Mouse (Mus musculus) spleen, embryonic (tissue): ENCODE measurements around the gene Scrn2.

Source experiments
- CTCF ChIA-PET: fragments of 350-600 bp; sonication (Branson Sonifier 250); formaldehyde crosslinking; loops from one replicate; lab custom pipeline; 2022; lab: Charles Lee

Scrn2 gene

GRCm38 (mm10) chr11:97013121-97013670 is 16.5 kb upstream of the Scrn2 start, which contains the start of gene Sp6:
Gene Sp6 (plus strand): TSS chr11:97013394.
- CTCF ChIA-PET, result interaction anchor here (0.6 kb wide), 1 partner anchor 46 kb away, joined by 4 read pairs; no protein-coding TSS in a partner anchor

GRCm38 (mm10) chr11:97017696-97018582 is 11.8 kb upstream of the Scrn2 start:
- CTCF ChIA-PET, result interaction anchor here (0.9 kb wide), 1 partner anchor 11 kb away, joined by 3 read pairs; no protein-coding TSS in a partner anchor

GRCm38 (mm10) chr11:97018583-97019344 is 11.0 kb upstream of the Scrn2 start:
- CTCF ChIA-PET, result interaction anchor here (0.9 to 1.2 kb wide), 2 partner anchors 12 to 38 kb away, joined by 3 read pairs; no protein-coding TSS in a partner anchor

- CTCF ChIA-PET, result interaction anchor here (0.7 to 1.2 kb wide), 2 partner anchors 20 to 38 kb away, joined by 3 read pairs; no protein-coding TSS in a partner anchor
These were observed 10.4 kb upstream of the Scrn2 start for GRCm38 (mm10) chr11:97019345-97019708.

GRCm38 (mm10) chr11:97021121-97021765 is 8.5 kb upstream of the Scrn2 start:
- CTCF ChIA-PET, result interaction anchor here (0.5 to 3.3 kb wide), 11 partner anchors 17 to 1942 kb away, joined by 3 to 22 read pairs (median 5); partner anchors contain the start of gene Sp2

GRCm38 (mm10) chr11:97021873-97022484 is 7.8 kb upstream of the Scrn2 start:
- CTCF ChIA-PET, result interaction anchor here (0.5 to 3.3 kb wide), 8 partner anchors 16 to 334 kb away, joined by 3 to 22 read pairs (median 4); partner anchors contain the start of gene Sp2

- CTCF ChIA-PET, result interaction anchor here (1.4 to 1.6 kb wide), 2 partner anchors 41 to 43 kb away, joined by 4 read pairs; no protein-coding TSS in a partner anchor
These were observed 4.8 kb upstream of the Scrn2 start for GRCm38 (mm10) chr11:97024977-97025376.

GRCm38 (mm10) chr11:97025721-97026344 is 3.9 kb upstream of the Scrn2 start:
- CTCF ChIA-PET, result interaction anchor here (0.6 kb wide), 1 partner anchor 174 kb away, joined by 3 read pairs; no protein-coding TSS in a partner anchor

- CTCF ChIA-PET, result interaction anchor here (0.6 to 1.2 kb wide), 3 partner anchors 10 to 93 kb away, joined by 3 to 5 read pairs (median 3); no protein-coding TSS in a partner anchor
These were observed 688 bp downstream of the Scrn2 start for GRCm38 (mm10) chr11:97030426-97030825.

- CTCF ChIA-PET, result no interaction called here
These were observed 2.2 kb downstream of the Scrn2 start for GRCm38 (mm10) chr11:97031977-97032376.

- CTCF ChIA-PET, result no interaction called here
These were observed 2.8 kb downstream of the Scrn2 start for GRCm38 (mm10) chr11:97032499-97032898.

GRCm38 (mm10) chr11:97033781-97034180 is 4.0 kb downstream of the Scrn2 start:
- CTCF ChIA-PET, result interaction anchor here (0.5 kb wide), 1 partner anchor 1920 kb away, joined by 4 read pairs; no protein-coding TSS in a partner anchor

- CTCF ChIA-PET, result no interaction called here
These were observed 6.4 kb downstream of the Scrn2 start for GRCm38 (mm10) chr11:97036141-97036540.

GRCm38 (mm10) chr11:97038881-97039280 is 9.1 kb downstream of the Scrn2 start:
- CTCF ChIA-PET, result interaction anchor here (1.2 kb wide), 1 partner anchor 17 kb away, joined by 5 read pairs; no protein-coding TSS in a partner anchor

- CTCF ChIA-PET, result interaction anchor here (0.6 to 1.1 kb wide), 2 partner anchors 11 to 121 kb away, joined by 3 read pairs; partner anchors contain the start of gene Scrn2
These were observed 10.7 kb downstream of the Scrn2 start for GRCm38 (mm10) chr11:97040301-97041021.

GRCm38 (mm10) chr11:97041022-97041899 is 11.5 kb downstream of the Scrn2 start, which contains the start of the genes Lrrc46 and Mrpl10:
Gene Lrrc46 (minus strand): TSS chr11:97041407.
Gene Mrpl10 (plus strand): TSS chr11:97041560.
- CTCF ChIA-PET, result interaction anchor here (0.6 kb wide), 1 partner anchor 122 kb away, joined by 3 read pairs; no protein-coding TSS in a partner anchor

- CTCF ChIA-PET, result interaction anchor here (0.7 kb wide), 1 partner anchor 1029 kb away, joined by 4 read pairs; no protein-coding TSS in a partner anchor
These were observed 15.2 kb downstream of the Scrn2 start for GRCm38 (mm10) chr11:97044902-97045301.
